Mouse (Mus musculus): ENCODE measurements at regions not wholly inside any gene's neighbourhood (a gene's known extent, or its start where the extent isn't known, plus 50 kb on each side); places are given as distances from the start of the nearest gene placed in this dataset.

DNA sequence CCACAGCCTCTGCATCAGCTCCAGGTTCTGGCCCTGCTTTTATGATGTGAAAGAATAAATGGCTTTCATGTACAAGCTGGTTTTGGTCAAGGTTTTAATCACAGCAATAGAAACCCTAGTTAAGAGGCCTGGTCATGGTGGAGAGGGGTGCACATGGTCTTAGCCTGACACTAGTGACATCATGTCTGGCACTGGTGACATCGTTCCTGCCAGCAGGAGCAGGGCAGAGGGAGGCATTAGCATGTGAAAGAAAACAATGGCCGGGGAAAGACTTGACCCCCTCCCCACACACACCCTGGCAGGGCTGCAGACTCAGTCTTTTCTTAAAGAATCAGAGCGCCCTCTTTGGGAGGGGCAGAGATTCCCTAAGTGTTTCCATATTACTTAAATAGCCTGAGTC, 139.2 kb downstream of the Matn1 start:
- no peak for DNase-seq (ENCODE audit: low spot score in 2 of 2)

- no peak for DNase-seq (ENCODE audit: low spot score in 2 of 2)
Observed at GRCm38 (mm10) chr4:131097421-131097820, 153.2 kb downstream of the Matn1 start.

DNA sequence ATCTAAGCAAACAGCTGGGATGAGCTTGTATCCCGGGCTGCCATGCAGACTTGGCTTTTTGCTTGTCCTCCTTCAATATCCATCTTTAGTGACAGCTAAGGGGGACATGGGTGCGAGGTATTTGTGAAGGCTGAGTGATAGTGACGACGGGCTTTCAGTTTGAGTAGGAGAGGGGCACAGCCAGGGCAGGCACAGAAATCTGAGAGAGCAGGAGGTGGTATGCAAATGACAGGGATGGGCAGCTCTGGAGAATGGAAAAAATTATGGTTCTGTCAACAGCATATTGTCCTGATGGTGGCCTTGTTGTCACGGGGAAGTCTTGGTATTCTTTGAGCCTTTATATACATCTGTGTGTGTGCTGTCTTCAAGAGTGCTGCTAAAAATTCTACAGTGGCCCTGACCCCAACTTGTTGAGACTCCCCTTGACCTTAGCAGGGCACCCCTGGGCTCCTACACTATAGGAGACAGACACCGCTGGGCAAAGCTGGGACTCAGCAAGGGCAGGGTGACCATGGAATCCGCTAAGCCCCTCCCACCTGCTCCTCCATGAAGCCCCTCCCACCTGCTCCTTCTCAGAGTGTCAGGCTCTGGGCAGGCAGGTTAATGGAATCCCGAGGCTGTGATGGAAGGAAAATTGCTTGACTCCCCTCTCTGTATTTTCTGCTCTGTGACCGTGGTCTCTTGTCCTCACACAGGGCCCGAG, 156.1 kb downstream of the Matn1 start:
- DNase-seq (ENCODE audit: low spot score in 2 of 2) = no peak

DNA sequence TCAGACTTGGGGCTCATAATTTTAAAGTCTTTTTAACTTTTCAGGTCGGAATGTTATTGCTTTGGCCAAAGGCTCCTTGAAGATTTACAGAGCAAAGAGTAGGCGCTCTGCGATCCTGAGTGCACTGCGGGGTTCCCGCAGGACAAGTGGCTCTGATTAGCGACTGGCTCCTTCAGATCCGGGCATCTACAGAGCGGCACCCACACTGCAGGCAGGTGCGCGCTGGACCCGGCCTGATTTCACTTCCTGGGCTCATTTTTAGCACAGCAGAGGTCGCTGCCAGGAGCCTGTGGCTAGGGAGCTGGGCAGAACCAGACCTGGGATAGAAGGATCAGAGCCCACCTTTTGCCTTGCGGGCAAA, 156.6 kb downstream of the Matn1 start:
- no peak for DNase-seq (ENCODE audit: low spot score in 2 of 2)

DNA sequence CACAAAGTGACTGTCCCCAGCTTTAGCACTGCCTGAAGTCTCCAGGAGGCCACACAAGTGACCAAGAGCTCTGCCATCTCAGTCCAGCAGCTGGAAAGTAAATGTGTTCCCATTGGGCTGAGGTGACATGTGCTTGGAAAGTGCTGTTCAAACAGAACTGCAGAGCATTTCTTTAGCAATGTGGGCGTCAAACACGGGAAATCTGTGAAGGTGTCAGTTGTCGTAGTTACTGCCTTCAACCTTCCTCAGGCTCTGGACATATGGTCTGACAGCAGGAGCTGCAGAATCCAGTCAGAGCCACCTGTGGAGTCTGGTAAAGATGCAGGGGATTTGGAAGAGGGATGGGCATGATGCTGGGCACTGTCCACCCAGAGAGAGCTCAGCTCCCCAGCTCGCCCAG, 158.0 kb downstream of the Matn1 start:
- peak in 1 of 2 experiments; percentile 15 for DNase-seq (ENCODE audit: low spot score in 2 of 2)

DNA sequence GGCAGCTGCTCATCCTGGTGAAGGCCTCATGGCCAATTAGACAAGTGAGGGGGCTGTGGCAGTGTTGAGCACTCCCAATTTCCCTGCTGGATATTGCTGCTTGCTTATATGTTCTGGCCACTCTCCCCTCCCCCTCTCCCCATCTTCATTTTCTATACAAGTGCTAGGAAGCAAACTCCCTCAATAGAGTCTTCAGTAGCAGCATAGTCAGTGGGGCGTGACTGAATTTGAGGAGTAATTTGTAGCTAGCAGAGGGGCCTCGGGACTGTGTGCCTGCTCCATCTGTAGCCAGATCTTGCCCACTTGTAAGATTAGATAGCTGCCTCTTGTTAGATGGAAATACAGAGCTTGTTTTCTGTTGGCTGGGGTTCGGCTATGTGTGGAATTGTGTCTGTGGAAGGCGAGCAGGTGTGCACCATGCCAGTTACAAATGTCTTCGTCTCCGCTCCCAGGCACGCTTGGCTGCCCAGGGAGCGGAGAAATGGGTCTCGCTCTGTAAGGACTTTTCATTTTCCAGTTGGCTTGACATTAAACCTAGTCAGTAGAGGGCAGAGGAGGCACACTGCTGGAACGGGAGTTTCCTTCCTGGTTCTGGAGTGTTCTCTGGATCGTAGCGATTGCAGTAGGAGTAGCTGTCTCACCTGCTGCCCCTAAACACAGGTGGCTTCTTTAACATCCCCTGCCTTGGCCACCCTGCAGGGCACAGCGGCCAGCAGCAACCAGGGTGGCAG, 163.1 kb downstream of the Matn1 start:
- DNase-seq (ENCODE audit: low spot score in 2 of 2) = no peak

DNA sequence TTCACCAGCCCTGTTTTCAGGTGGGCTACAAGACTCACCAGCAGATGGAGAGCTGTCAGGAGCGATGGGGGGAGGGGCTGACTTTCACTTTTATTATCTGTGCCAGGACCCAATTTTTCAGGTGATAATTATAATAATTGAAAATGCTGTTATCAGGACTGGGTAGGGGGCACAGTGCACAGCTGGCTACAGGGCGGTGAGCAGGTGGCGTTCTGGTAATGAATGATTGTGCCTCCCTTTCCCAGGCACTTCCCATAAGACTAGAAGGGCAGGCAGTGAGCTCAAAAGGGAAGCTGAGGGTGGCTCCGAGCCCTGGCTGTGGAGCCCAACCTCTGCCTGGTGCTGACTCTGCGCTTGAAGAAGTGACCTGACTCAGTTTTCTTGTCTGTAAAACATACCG, 168.4 kb downstream of the Matn1 start:
- DNase-seq (ENCODE audit: low spot score in 2 of 2) = no peak

DNA sequence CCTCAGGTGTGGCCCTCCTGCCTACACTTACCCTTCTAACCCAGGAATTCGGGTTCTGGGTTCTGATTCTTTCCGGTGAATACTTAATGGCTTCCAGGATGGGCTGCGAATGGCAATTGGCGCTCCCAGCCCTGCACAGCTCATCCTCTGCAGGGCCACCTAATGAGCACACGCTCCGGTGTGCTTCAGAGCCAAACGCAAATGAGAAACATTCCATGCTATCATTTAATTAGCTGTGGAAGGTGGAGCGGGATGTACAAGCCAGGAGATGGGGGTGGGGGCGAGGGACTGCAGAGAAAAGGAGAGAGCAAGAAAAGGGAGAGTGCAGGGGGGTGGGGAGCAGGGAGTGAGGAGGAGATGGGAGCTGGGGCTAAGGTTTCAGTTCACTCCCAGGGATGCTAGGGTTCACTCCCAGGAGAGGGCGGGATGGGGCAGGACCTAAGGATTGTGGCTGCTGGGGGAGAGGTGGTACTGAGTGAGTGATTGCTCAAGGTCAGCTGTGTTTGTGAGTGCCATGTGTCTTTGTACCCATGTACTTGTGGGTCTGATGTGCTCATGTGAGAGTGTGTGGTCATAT, 169.6 kb downstream of the Matn1 start:
- no peak for DNase-seq (ENCODE audit: low spot score in 2 of 2)

DNA sequence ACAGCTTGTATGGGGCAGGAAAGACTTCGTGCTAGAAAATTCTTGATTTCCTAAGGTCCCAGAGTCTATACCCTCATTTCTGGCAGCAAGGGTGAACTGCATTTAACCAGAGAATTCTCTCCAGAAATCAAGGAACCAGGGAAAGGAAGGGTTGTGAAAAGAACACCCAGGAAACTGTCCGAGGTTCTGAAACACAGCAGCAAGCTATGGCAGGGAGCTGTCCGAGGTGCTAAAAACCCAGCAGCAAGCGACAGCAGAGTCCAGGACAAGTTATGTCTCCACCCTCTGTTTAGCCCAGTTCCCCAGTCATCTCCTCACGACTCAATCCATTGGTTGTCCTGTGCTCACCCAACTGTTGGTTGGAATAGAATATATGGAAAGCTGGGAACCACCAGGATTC, 171.1 kb downstream of the Matn1 start:
- no peak for DNase-seq (ENCODE audit: low spot score in 2 of 2)

DNA sequence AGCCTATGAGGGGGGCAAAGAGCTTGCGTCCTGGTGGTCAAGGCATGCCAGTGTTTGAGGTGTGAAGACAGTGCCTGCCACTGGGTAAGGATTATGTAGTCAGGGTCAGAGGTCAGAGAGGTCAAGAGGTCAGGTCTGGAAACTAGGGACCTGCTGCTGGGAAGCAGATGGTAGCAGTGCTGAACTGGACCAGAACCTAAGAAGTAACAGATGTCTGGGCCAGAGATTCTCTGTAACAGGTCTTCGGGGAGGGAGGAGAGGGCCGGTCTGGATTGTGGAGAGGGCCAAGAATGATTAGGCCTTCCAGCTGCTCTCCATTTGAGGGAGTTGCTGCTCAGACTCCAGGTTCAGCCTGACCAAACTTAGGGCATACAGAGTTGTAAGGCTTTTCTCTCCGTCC, 174.4 kb downstream of the Matn1 start:
- no peak for DNase-seq (ENCODE audit: low spot score in 2 of 2)

DNA sequence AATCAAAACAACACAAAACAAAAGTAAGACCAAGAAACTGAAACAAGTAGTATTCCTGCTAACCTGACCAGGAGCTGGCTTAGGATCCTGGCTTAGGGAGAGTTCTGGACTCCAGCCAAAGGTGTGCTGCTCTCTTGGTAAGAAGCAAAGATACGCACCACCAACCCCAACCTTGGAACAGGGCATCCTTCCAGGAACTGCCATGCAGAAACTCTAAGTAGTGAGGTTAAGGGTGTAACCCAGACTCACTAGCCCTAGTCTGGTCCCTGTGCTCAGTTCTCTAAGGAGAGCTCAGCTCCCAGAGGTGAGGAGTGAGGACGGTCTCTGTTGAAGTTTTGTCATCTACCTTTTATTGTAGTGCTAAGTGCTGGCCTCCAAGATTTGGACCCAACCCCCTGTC, 175.4 kb downstream of the Matn1 start:
- no peak for DNase-seq (ENCODE audit: low spot score in 2 of 2)

- no peak for DNase-seq (ENCODE audit: low spot score in 2 of 2)
Observed at GRCm38 (mm10) chr4:131120680-131121079, 176.5 kb downstream of the Matn1 start.

DNA sequence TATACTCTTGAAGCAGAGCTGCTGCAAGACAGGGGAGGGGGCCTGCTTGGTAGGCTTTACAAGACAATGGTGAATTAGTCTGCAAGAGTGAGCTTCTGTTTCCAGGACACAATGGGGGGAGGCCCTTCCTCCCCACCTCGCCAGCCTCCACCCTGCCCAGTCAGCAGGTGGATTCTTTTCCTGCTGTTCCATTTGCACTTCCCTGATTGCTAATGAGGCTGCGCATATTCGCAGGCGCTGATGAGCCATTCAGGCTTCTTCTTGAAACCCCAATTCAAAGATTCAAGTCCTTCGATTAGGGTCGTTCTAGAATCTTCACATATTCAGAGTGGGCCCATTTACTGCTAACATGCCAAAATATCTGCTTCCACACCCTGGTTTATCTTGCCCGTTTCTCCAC, 181.8 kb downstream of the Matn1 start:
- no peak for DNase-seq (ENCODE audit: low spot score in 2 of 2)

GRCm38 (mm10) chr4:131126901-131127300, 182.7 kb downstream of the Matn1 start:
- DNase-seq (ENCODE audit: low spot score in 2 of 2) = no peak

DNA sequence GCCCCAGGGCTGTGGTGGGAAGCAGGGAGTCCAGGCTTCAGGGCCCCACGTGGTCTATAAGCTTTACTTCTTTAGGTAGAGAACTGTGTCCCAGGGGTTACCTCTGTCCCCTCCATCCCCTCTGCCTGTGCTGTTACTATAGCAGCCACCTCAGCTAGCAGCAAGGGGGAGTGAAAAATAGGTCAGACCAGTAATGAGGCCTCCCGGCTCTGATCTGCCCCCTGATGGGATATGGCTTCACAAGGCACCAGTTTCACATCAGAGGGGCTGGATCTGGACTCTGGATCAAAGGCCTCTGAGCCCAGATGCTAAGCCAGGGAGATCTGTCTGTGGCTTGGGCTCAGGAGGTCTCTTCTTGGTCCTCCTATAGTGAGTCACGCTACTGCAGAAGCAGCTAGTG, 184.5 kb downstream of the Matn1 start:
- no peak for DNase-seq (ENCODE audit: low spot score in 2 of 2)

GRCm38 (mm10) chr4:131132201-131132600, 188.0 kb downstream of the Matn1 start:
- DNase-seq (ENCODE audit: low spot score in 2 of 2) = no peak

DNA sequence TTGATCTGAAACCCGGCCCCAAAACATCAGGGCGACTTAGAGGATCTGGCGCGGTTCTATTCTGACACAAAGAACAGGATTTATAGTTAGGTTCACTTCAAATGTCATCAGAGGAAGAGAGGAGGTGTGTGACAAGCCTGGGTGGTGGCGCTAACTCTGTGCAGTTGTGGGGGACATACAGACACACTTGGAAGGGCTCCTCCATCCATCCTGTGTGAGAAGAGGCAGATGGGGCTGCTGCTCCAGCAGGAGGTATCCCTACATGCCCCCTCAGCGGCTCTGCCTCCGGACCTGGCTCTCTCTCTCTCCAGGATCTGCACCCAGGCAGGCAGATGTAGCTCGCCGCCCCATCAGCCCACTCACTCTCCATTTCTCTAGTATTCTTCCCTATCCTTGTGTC, 188.6 kb downstream of the Matn1 start:
- DNase-seq (ENCODE audit: low spot score in 2 of 2) = peak; percentile 10 to 46

GRCm38 (mm10) chr4:131135841-131136240, 191.7 kb downstream of the Matn1 start:
- no peak for DNase-seq (ENCODE audit: low spot score in 2 of 2)

DNA sequence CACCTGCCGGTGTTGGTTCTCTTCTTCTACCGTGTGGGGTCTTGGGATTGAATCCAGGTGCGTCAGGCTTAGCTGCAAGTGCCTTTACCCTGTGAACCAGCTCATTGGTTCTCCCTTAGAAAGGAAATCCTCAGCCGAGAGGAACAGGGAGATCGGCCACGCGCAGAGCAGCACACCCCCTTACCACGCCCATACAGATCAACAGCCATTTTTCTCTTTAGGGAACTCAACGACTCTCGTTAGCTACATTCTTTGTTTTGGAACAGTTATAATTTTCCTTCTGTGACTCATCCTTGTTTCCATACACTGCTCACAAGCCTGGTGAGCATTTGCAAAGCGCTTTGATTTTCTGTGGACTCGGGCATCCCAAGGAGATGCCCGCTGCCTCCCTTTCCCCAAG, 194.7 kb downstream of the Matn1 start:
- DNase-seq (ENCODE audit: low spot score in 2 of 2) = no peak

DNA sequence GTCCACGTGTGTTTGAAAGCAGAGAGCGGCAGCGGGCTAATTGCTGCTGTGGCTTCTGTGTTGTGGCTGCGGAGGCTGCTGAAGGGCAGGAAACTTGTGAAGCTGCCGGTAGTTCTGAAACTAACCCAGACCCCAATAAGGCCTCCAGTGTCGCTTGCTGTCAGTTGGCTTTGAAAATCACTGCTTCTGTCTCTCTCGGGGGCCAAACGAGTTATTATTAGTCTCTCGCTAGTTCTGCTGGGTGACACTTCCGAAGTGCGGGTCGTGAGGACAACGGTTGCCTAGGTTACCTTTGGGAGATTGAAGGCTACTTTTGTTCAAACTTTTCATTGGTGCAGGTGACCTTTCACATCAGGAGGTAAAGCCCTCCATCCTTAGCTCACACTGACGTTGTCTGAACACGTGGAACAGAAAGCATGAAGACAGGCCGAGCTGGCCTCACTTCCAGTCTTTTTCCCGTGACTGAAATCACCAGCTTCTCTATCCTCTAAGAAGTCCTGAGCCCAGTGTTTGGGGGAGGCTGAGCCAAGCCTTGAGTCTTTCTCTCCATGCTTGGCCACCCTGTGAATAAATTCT, 197.8 kb downstream of the Matn1 start:
- no peak for DNase-seq (ENCODE audit: low spot score in 2 of 2)

- no peak for DNase-seq (ENCODE audit: low spot score in 2 of 2)
Observed at GRCm38 (mm10) chr4:131145507-131145906, 201.3 kb downstream of the Matn1 start.

DNA sequence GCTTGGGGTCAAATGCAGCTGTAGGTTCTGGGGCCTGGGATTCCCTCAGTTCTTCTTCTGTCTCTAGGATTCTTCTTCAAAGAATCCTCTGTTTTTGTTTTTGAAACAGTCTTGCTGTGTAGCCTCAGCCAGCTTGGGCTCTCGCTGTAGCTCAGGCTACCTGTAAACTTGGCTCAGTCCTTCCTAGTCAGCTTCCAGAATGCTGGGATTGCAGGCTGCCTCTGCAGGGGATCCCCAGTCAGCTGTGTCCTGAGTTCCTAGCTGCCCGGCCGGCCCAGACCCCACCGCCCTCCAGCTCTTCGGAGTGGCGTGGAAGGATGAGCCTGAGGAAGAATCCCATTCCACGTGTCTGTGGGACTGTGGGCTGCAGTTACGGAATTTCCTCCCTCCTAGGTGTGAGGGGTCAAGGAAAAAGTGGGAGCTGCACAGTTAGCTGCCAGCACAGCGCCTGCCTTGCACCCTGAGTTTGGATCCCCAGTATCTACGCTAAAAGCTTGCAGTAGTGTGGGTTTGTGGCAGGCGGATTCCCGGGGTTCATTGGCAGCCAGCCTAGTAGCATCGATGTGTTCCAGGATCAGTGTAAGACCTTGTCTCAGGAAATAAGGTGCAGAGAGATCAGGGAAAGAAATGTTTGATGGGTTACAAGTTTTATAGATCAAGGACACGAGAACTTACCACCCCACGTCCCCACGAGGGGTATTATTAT, 204.0 kb downstream of the Matn1 start:
- DNase-seq (ENCODE audit: low spot score in 2 of 2) = no peak

Measured in left cerebral cortex, adult 8-10 months (tissue).